Mouse (Mus musculus) neural tube, embryonic 15.5 days (tissue): ENCODE results near the gene Krt86. TPM values are rescaled to one million over a fixed set of nuclear protein-coding genes. Genes with fewer than 3 reads are reported as not detected.
A peak's percentile ranks its signal among the peaks of the same experiment; 100 is the strongest.

Source experiments
- ATAC-seq: fragments of 200-750 bp; cut with Nextera tagmentation; 2 replicates; pipeline ENCODE4 v1.8.0; 2017; ENCODE audit warnings: mild to moderate bottlenecking, moderate TSS enrichment, moderate library complexity; ENCODE audit not compliant: low FRiP score
- H3K27ac ChIP-seq: fragments of 300-500 bp; sonication (generic); replicated peaks from 2 replicates; pipeline ENCODE4 v1.5.1; 2015; ENCODE audit warnings: mild to moderate bottlenecking, inconsistent platforms
- H3K27me3 ChIP-seq: fragments of 300-500 bp; sonication (generic); replicated peaks from 2 replicates; pipeline ENCODE4 v1.6.1; 2015; ENCODE audit warnings: inconsistent platforms
- H3K36me3 ChIP-seq: fragments of 300-500 bp; sonication (generic); 2 replicates; pipeline ENCODE4 v1.6.1; 2015; ENCODE audit warnings: inconsistent platforms
- H3K4me1 ChIP-seq: fragments of 300-500 bp; sonication (generic); 2 replicates; pipeline ENCODE4 v1.6.1; 2015; ENCODE audit warnings: inconsistent platforms
- H3K4me2 ChIP-seq: fragments of 300-500 bp; sonication (generic); 2 replicates; pipeline ENCODE4 v1.6.1; 2015; ENCODE audit warnings: inconsistent platforms, mild to moderate bottlenecking, moderate library complexity
- H3K4me3 ChIP-seq: fragments of 300-500 bp; sonication (generic); replicated peaks from 2 replicates; pipeline ENCODE4 v1.5.1; 2015; ENCODE audit warnings: mild to moderate bottlenecking, inconsistent platforms
- H3K9ac ChIP-seq: fragments of 300-500 bp; sonication (generic); replicated peaks from 2 replicates; pipeline ENCODE4 v1.6.1; 2015; ENCODE audit warnings: mild to moderate bottlenecking, inconsistent platforms
- H3K9me3 ChIP-seq: fragments of 300-500 bp; sonication (generic); replicated peaks from 2 replicates; pipeline ENCODE4 v1.6.1; 2016; ENCODE audit warnings: inconsistent platforms
- WGBS: fragments of 180-500 bp; shearing (Covaris S2); methylation state at CpG from one replicate; pipeline ENCODE4 v1.1.7; 2015; ENCODE audit warnings: mixed read lengths; 5-methylcytosine and 5-hydroxymethylcytosine counted together
- polyA plus RNA-seq: library from polyadenylated mRNA; unstranded; fragments of >200 nt; fragmentation: Nextera tagmentation; extraction: Ambion mirVana; gene quantifications from 2 replicates; pipeline ENCODE4 v1.2.1, GENCODE M21; 2015

Krt86 gene
- polyA plus RNA-seq, 1 experiment from 2014 or later: not detected

GRCm38 (mm10) chr15:101459283-101459682 is 14.0 kb upstream of the Krt86 start:
- Histone ChIP-seq H3K9me3 (0 out of 2 replicates have a peak, but pooled peaks cover 3% of the 10 kb centered on the region), H3K27ac (no peak overlapping the region), H3K36me3 (no peaks in the 10 kb centered on the region), H3K27me3 (no peaks in the 10 kb centered on the region), H3K4me2 (no peak overlapping the region), H3K4me1 (peaks cover 7% of the 10 kb centered on the region), H3K4me3 (no peak overlapping the region), H3K9ac (no peak overlapping the region)
- ATAC-seq: no peak
- 86% methylated on average over 14 of the region's 14 CpGs for WGBS

- no peak within 1 kb of the TSS for H3K4me2 ChIP-seq
- H3K4me3 ChIP-seq: no peak within 1 kb of the TSS
- peaks cover 3% of the 10 kb centered on the region for H3K4me1 ChIP-seq
- H3K27me3 ChIP-seq: no peaks in the 10 kb centered on the region
- H3K27ac ChIP-seq: no peak within 1 kb of the TSS
- no peaks in the 10 kb centered on the region for H3K36me3 ChIP-seq
- ATAC-seq: no peak
- 72% methylated on average over 13 of the region's 13 CpGs for WGBS
- H3K9me3 ChIP-seq: no peaks in the 10 kb centered on the region
- H3K9ac ChIP-seq: no peak within 1 kb of the TSS
These were observed 9.6 kb upstream of the Krt86 start, which contains the start of gene Krt81 for GRCm38 (mm10) chr15:101463651-101464050. Gene Krt81, minus strand, starts transcription at chr15:101463751.

- Histone ChIP-seq H3K4me2 (no peak overlapping the region), H3K4me1 (no peaks in the 10 kb centered on the region), H3K4me3 (no peak overlapping the region), H3K27me3 (no peaks in the 10 kb centered on the region), H3K27ac (no peak overlapping the region), H3K9ac (no peak overlapping the region), H3K36me3 (no peaks in the 10 kb centered on the region), H3K9me3 (no peaks in the 10 kb centered on the region)
- ATAC-seq: no peak
- 86% methylated on average over 4 of the region's 4 CpGs for WGBS
These were observed 4.2 kb upstream of the Krt86 start for GRCm38 (mm10) chr15:101469093-101469492.

- Histone ChIP-seq H3K4me3 (peak overlapping the region; percentile 28), H3K9ac (peak overlapping the region; percentile 12; the same call in 1 of the 2 replicates), H3K4me2 (peak overlapping the region; percentile 71), H3K4me1 (peaks cover 12% of the 10 kb centered on the region), H3K36me3 (no peaks in the 10 kb centered on the region), H3K9me3 (no peaks in the 10 kb centered on the region), H3K27ac (no peak overlapping the region), H3K27me3 (peaks cover 8% of the 10 kb centered on the region; the same call in 1 of the 2 replicates)
- no peak for ATAC-seq
- 9% methylated on average over 31 of the region's 31 CpGs for WGBS
These were observed 5.9 kb downstream of the Krt86 start for GRCm38 (mm10) chr15:101479007-101479665.

GRCm38 (mm10) chr15:101479666-101480060 is 6.4 kb downstream of the Krt86 start:
- H3K4me2 ChIP-seq: peak overlapping the region; percentile 71
- no peaks in the 10 kb centered on the region for H3K36me3 ChIP-seq
- peak overlapping the region; percentile 12; the same call in 1 of the 2 replicates for H3K9ac ChIP-seq
- no peak overlapping the region; the same call in 1 of the 2 replicates for H3K27ac ChIP-seq
- 23% methylated on average over 11 of the region's 11 CpGs for WGBS
- H3K4me3 ChIP-seq: peak overlapping the region; percentile 28
- ATAC-seq: no peak; the same call in 1 of the 2 replicates
- H3K27me3 ChIP-seq: peaks cover 8% of the 10 kb centered on the region; the same call in 1 of the 2 replicates
- no peaks in the 10 kb centered on the region for H3K9me3 ChIP-seq
- peaks cover 12% of the 10 kb centered on the region for H3K4me1 ChIP-seq

- Histone ChIP-seq H3K27me3 (peaks cover 5% of the 10 kb centered on the region; the same call in 1 of the 2 replicates), H3K27ac (no peak overlapping the region), H3K9me3 (no peaks in the 10 kb centered on the region), H3K4me2 (no peak overlapping the region), H3K36me3 (no peaks in the 10 kb centered on the region), H3K9ac (no peak overlapping the region), H3K4me1 (peaks cover 12% of the 10 kb centered on the region), H3K4me3 (no peak overlapping the region)
- WGBS: 45% methylated on average over 4 of the region's 4 CpGs
- ATAC-seq: no peak
These were observed 8.8 kb downstream of the Krt86 start for GRCm38 (mm10) chr15:101482056-101482455.

GRCm38 (mm10) chr15:101483646-101484045 is 10.4 kb downstream of the Krt86 start:
- no peak overlapping the region for H3K4me2 ChIP-seq
- H3K9ac ChIP-seq: no peak overlapping the region
- no peak overlapping the region for H3K27ac ChIP-seq
- no peaks in the 10 kb centered on the region for H3K9me3 ChIP-seq
- peaks cover 12% of the 10 kb centered on the region for H3K4me1 ChIP-seq
- no peak overlapping the region for H3K4me3 ChIP-seq
- no peak for ATAC-seq
- H3K36me3 ChIP-seq: no peaks in the 10 kb centered on the region
- WGBS: 90% methylated on average over 1 of the region's 1 CpGs
- peaks cover 2% of the 10 kb centered on the region; the same call in 1 of the 2 replicates for H3K27me3 ChIP-seq

- Histone ChIP-seq H3K9me3 (no peaks in the 10 kb centered on the region), H3K4me3 (no peak overlapping the region), H3K9ac (no peak overlapping the region), H3K27ac (no peak overlapping the region), H3K27me3 (no peaks in the 10 kb centered on the region), H3K36me3 (no peaks in the 10 kb centered on the region), H3K4me1 (no peaks in the 10 kb centered on the region), H3K4me2 (no peak overlapping the region)
- 45% methylated on average over 1 of the region's 1 CpGs for WGBS
- no peak for ATAC-seq
These were observed 11.7 kb downstream of the Krt86 start for GRCm38 (mm10) chr15:101484939-101485338.

GRCm38 (mm10) chr15:101485911-101486635 is 12.8 kb downstream of the Krt86 start:
- Histone ChIP-seq H3K4me3 (no peak overlapping the region), H3K27me3 (no peaks in the 10 kb centered on the region), H3K9ac (no peak overlapping the region), H3K27ac (no peak overlapping the region), H3K4me2 (no peak overlapping the region), H3K36me3 (no peaks in the 10 kb centered on the region), H3K9me3 (no peaks in the 10 kb centered on the region), H3K4me1 (no peaks in the 10 kb centered on the region)
- WGBS: 86% methylated on average over 11 of the region's 11 CpGs
- ATAC-seq: no peak

- H3K4me3 ChIP-seq: no peak within 1 kb of the TSS
- H3K9ac ChIP-seq: no peak within 1 kb of the TSS
- no peaks in the 10 kb centered on the region for H3K4me1 ChIP-seq
- WGBS: 22% methylated on average over 6 of the region's 6 CpGs
- H3K36me3 ChIP-seq: no peaks in the 10 kb centered on the region
- H3K9me3 ChIP-seq: no peaks in the 10 kb centered on the region
- no peak within 1 kb of the TSS for H3K4me2 ChIP-seq
- H3K27ac ChIP-seq: no peak within 1 kb of the TSS
- ATAC-seq: no peak
- H3K27me3 ChIP-seq: no peaks in the 10 kb centered on the region
These were observed 18.2 kb downstream of the Krt86 start, which contains the start of gene Krt83 for GRCm38 (mm10) chr15:101491431-101491830. Gene Krt83, minus strand, starts transcription at chr15:101491512.

GRCm38 (mm10) chr15:101492718-101493117 is 19.4 kb downstream of the Krt86 start:
- H3K27ac ChIP-seq: no peak overlapping the region
- ATAC-seq: no peak
- no peak overlapping the region for H3K4me3 ChIP-seq
- H3K9me3 ChIP-seq: no peaks in the 10 kb centered on the region
- no peaks in the 10 kb centered on the region for H3K36me3 ChIP-seq
- no peak overlapping the region for H3K9ac ChIP-seq
- WGBS: 55% methylated on average over 8 of the region's 8 CpGs
- H3K4me1 ChIP-seq: no peaks in the 10 kb centered on the region
- no peaks in the 10 kb centered on the region for H3K27me3 ChIP-seq
- no peak overlapping the region for H3K4me2 ChIP-seq

- Histone ChIP-seq H3K9ac (no peak overlapping the region), H3K4me2 (no peak overlapping the region), H3K27me3 (no peaks in the 10 kb centered on the region), H3K4me1 (no peaks in the 10 kb centered on the region), H3K27ac (no peak overlapping the region), H3K4me3 (no peak overlapping the region), H3K36me3 (no peaks in the 10 kb centered on the region), H3K9me3 (no peaks in the 10 kb centered on the region)
- 93% methylated on average over 6 of the region's 6 CpGs for WGBS
- no peak for ATAC-seq
These were observed 20.4 kb downstream of the Krt86 start for GRCm38 (mm10) chr15:101493713-101494112.
